Mouse (Mus musculus) intestine, embryonic 14.5 days (tissue): ENCODE results near the gene Tab2. TPM values are rescaled to one million over a fixed set of nuclear protein-coding genes. Genes with fewer than 3 reads are reported as not detected.

Experiments used
- ATAC-seq: fragments of 200-750 bp; cut with Nextera tagmentation; replicated peaks from 2 replicates; pipeline ENCODE4 v1.8.0; 2017; ENCODE audit warnings: low read depth, moderate number of reproducible peaks, moderate TSS enrichment, moderate library complexity; ENCODE audit not compliant: low FRiP score, low TSS enrichment
- DNase-seq: peaks from one replicate; pipeline ENCODE4 v3.0.0-alpha.2; 2018; ENCODE audit warnings: low spot score
- H3K27ac ChIP-seq: fragments of 300-500 bp; sonication (generic); 2 replicates; pipeline ENCODE4 v1.5.1; 2014; ENCODE audit warnings: low read depth, mild to moderate bottlenecking, control low read depth
- H3K27me3 ChIP-seq: fragments of 300-500 bp; sonication (generic); replicated peaks from 2 replicates; pipeline ENCODE4 v1.6.1; 2014; ENCODE audit warnings: low read length, control low read depth; ENCODE audit not compliant: control insufficient read depth, insufficient read depth
- H3K36me3 ChIP-seq: fragments of 300-500 bp; sonication (generic); 2 replicates; pipeline ENCODE4 v1.6.1; 2014; ENCODE audit warnings: low read length, control low read depth; ENCODE audit not compliant: control insufficient read depth, insufficient read depth
- H3K4me1 ChIP-seq: fragments of 300-500 bp; sonication (generic); replicated peaks from 2 replicates; pipeline ENCODE4 v1.6.1; 2014; ENCODE audit warnings: low read length, control low read depth, mixed read lengths; ENCODE audit not compliant: control insufficient read depth, insufficient read depth
- H3K4me2 ChIP-seq: fragments of 300-500 bp; sonication (generic); 2 replicates; pipeline ENCODE4 v1.6.1; 2014; ENCODE audit warnings: low read length
- H3K4me3 ChIP-seq: fragments of 300-500 bp; sonication (generic); 2 replicates; pipeline ENCODE4 v1.5.1; 2014; ENCODE audit warnings: low read depth, low read length, control low read depth, mixed read lengths
- H3K9ac ChIP-seq: fragments of 300-500 bp; sonication (generic); 2 replicates; pipeline ENCODE4 v1.6.1; 2014; ENCODE audit warnings: mild to moderate bottlenecking, low read length
- H3K9me3 ChIP-seq: fragments of 300-500 bp; sonication (generic); 2 replicates; pipeline ENCODE4 v1.6.1; 2016; ENCODE audit warnings: low read length, control low read depth; ENCODE audit not compliant: control insufficient read depth
- WGBS: fragments of 180-500 bp; shearing (Covaris S2); extraction: QIAGEN DNeasy Blood & Tissue Kit; methylation state at CpG from one replicate; pipeline ENCODE4 v1.1.7; 2014; 5-methylcytosine and 5-hydroxymethylcytosine counted together
- polyA plus RNA-seq: library from polyadenylated mRNA; unstranded; fragments of >200 nt; fragmentation: Nextera tagmentation; extraction: Ambion mirVana; gene quantifications from 2 replicates; pipeline ENCODE4 v1.2.1, GENCODE M21; 2014

Gene Tab2
- polyA plus RNA-seq, 1 experiment from 2014 or later, result 27.7 TPM

DNA sequence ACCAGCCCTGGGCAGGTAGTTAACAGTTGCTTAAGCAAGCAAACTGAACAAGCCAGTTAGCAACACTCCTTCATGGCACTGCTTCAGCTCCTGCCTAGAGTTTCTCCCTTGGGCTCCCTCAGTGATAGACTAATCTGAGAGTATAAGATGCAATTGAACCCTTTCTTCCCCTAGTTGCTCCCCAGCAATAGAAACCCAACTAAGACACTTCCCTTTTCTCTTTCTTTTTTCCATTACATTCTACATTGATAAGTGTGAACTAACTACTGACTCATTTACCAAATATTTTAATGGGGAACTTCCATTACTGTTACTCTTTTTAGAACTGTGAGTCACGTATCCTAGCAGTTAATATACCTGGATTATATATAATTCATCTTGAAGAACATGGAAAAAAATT is 32.6 kb downstream of the Tab2 start:
- Histone ChIP-seq H3K4me1 (no peaks in the 10 kb centered on the region), H3K4me2 (no peak overlapping the region), H3K9me3 (no peaks in the 10 kb centered on the region), H3K4me3 (no peak overlapping the region), H3K36me3 (peaks cover 51% of the 10 kb centered on the region), H3K9ac (no peak overlapping the region), H3K27me3 (no peaks in the 10 kb centered on the region), H3K27ac (no peak overlapping the region)
- DNase-seq, result no peak
- no peak for ATAC-seq
- WGBS, result 93% methylated on average over 1 of the region's 1 CpGs

DNA sequence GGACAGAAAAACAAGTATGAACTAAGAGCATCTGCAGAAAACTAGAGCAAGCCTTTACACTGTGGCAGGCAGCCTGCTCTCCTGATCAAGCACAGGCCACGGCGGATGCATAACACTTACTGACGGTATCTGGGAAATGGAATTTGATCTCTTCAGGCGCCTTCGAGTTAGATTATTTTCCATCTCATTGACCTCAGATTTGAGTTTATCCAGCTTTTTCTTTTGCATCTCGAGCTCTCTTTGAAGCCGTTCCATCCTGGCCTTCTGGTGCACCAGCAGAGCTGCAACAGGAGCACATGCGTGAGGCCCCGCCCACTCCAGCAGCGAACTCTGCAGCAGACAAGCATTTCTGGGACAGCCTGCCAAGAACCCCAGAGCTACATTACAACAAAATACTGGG is 44.8 kb downstream of the Tab2 start:
- WGBS, result 74% methylated on average over 10 of the region's 10 CpGs
- Histone ChIP-seq H3K36me3 (peaks cover 63% of the 10 kb centered on the region), H3K27me3 (no peaks in the 10 kb centered on the region), H3K4me1 (no peaks in the 10 kb centered on the region), H3K9me3 (no peaks in the 10 kb centered on the region), H3K4me3 (no peak overlapping the region), H3K9ac (no peak overlapping the region), H3K27ac (no peak overlapping the region), H3K4me2 (no peak overlapping the region)
- no peak for DNase-seq
- no peak for ATAC-seq

DNA sequence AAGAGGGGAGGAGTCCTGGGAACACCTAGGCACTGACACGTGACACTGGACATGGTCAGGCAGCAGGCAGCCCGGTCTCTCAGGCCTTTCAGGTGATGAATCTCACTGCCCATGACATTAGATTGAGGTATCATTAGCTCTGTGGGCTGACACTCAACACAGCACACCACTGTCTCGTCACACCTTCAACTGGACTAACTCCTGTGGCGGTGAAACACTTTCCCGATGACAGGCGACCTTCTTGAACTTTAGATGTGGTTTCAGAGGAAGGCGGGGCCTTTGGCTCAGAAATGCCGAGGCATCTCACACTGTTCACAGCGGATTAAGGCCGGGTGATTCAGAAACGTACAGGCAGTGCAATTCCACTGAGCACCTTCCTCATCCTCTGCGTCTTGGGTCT is 48.9 kb downstream of the Tab2 start:
- Histone ChIP-seq H3K9ac (no peak overlapping the region), H3K36me3 (peaks cover 85% of the 10 kb centered on the region)
- 89% methylated on average over 12 of the region's 12 CpGs for WGBS

GRCm38 (mm10) chr10:7904157-7904556 is 51.9 kb downstream of the Tab2 start:
- 95% methylated on average over 5 of the region's 5 CpGs for WGBS
- Histone ChIP-seq H3K27ac (no peak overlapping the region), H3K36me3 (peaks cover 64% of the 10 kb centered on the region), H3K4me2 (no peak overlapping the region), H3K4me1 (no peaks in the 10 kb centered on the region), H3K27me3 (no peaks in the 10 kb centered on the region), H3K9me3 (no peaks in the 10 kb centered on the region), H3K4me3 (no peak overlapping the region), H3K9ac (no peak overlapping the region)
- DNase-seq, result no peak
- ATAC-seq, result no peak; the same call in 1 of the 2 replicates

More for the DNA sequence above, 48.9 kb downstream of the Tab2 start:
- Histone ChIP-seq H3K27ac (no peak overlapping the region), H3K4me3 (no peak overlapping the region), H3K4me1 (no peaks in the 10 kb centered on the region), H3K27me3 (no peaks in the 10 kb centered on the region), H3K4me2 (no peak overlapping the region), H3K9me3 (no peaks in the 10 kb centered on the region)
- DNase-seq, result no peak
- no peak for ATAC-seq

- WGBS, result 89% methylated on average over 14 of the region's 14 CpGs
Observed at GRCm38 (mm10) chr10:7900719-7901627, 55.1 kb downstream of the Tab2 start.

DNA sequence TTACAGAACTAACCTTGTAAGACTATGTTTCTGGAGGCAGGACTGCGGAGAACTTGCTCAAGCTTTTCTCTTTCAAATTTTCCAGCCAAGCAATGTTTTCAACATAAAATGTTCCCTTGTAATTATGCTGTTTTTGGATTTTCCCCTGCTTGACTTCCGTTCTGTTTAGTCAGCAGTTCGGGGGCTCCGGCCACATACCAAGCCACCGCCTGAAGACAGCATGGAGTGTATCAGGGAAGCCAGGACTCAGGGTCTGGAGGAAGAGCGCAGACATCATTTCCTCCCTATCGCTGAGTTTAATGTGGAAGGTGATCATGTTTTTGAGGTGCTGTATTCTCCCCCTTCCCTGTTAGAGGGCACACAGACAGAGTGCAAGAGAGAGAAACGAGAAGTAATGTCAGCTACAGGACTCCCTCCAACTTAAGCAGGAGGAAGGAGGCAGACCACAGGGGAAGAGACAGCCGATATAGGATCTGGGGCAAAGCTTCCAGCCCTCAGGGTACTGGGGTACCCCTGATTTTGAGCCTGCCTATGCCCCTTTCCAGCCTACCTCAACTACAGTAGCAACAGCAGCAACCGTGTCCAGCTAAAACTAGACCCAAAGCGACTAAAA is 67.7 kb downstream of the Tab2 start:
- WGBS, result 84% methylated on average over 11 of the region's 11 CpGs
- Histone ChIP-seq H3K4me1 (no peaks in the 10 kb centered on the region), H3K9me3 (no peaks in the 10 kb centered on the region), H3K36me3 (no peaks in the 10 kb centered on the region), H3K4me2 (no peak overlapping the region), H3K9ac (no peak overlapping the region), H3K27me3 (no peaks in the 10 kb centered on the region), H3K27ac (no peak overlapping the region), H3K4me3 (no peak overlapping the region)
- DNase-seq (no peak), ATAC-seq (no peak)

More at GRCm38 (mm10) chr10:7900719-7901627, 55.1 kb downstream of the Tab2 start:
- ATAC-seq, result no peak
- no peak overlapping the region for H3K27ac ChIP-seq
- H3K9ac ChIP-seq, result no peak overlapping the region
- H3K9me3 ChIP-seq, result no peaks in the 10 kb centered on the region
- no peaks in the 10 kb centered on the region for H3K27me3 ChIP-seq
- no peak for DNase-seq
- H3K4me1 ChIP-seq, result no peaks in the 10 kb centered on the region
- H3K4me2 ChIP-seq, result no peak overlapping the region
- H3K36me3 ChIP-seq, result peaks cover 38% of the 10 kb centered on the region
- no peak overlapping the region for H3K4me3 ChIP-seq

DNA sequence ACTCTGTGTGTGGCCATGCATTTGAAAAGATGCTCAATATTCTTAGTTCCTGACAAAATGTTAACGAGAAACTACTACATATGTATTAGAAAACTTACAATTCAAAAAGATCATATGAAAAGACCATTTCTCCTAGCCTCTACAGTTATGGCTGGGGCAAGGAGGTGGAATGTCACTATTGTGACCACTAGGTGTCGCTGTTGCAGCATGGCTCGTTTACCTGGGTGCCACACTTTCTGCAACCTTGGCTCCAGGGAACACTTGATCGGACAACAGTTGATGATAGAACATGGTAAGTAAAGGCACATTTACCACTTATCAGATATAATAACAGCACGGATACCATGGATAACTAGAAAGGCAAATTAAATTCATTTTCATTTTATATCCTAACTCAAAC is 72.5 kb downstream of the Tab2 start:
- ATAC-seq, result peak; percentile 76; the same call in 1 of the 2 replicates
- DNase-seq, result peak; percentile 81
- Histone ChIP-seq H3K4me2 (no peak overlapping the region), H3K27ac (no peak overlapping the region), H3K9ac (no peak overlapping the region), H3K4me1 (no peaks in the 10 kb centered on the region), H3K36me3 (no peaks in the 10 kb centered on the region), H3K9me3 (no peaks in the 10 kb centered on the region), H3K27me3 (no peaks in the 10 kb centered on the region), H3K4me3 (no peak overlapping the region)
- 9% methylated on average over 5 of the region's 5 CpGs for WGBS

DNA sequence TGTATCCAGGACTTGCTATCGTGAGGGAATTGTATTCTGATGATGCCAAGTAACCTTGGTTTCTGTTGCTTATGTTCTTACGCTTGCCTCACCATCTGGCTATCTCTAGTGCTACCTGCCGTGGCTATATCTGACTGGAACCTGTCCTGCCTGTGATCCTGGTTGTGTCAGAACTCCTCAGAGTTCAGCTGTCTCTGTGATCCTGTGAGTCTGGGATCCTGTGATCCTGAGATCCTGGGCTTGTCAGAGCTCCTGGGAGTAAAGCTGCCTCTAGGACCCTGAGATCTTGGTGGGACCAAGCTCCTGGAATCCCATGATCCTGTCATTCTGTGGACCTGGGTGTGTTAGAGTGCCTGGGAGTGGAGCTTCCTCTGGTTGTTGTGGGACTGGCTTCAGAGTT is 74.1 kb downstream of the Tab2 start:
- no peak overlapping the region for H3K4me3 ChIP-seq
- no peak overlapping the region for H3K9ac ChIP-seq
- WGBS, result 88% methylated on average over 3 of the region's 3 CpGs
- H3K36me3 ChIP-seq, result no peaks in the 10 kb centered on the region
- no peaks in the 10 kb centered on the region for H3K27me3 ChIP-seq
- H3K9me3 ChIP-seq, result no peaks in the 10 kb centered on the region
- H3K4me1 ChIP-seq, result no peaks in the 10 kb centered on the region
- no peak for ATAC-seq
- H3K27ac ChIP-seq, result no peak overlapping the region
- peak; percentile 24 for DNase-seq
- no peak overlapping the region for H3K4me2 ChIP-seq
